Mouse (Mus musculus): ENCODE results near the gene Sema6c.

GRCm38 (mm10) chr3:95194721-95195135, 34.5 kb downstream of the Sema6c start:
- no peak for TF ChIP-seq CTCF (conservative IDR thresholded peaks at IDR 0.05; ENCODE audit: insufficient read depth, insufficient read length, low read depth, low read length)
- TF ChIP-seq POLR2A (IDR thresholded peaks at IDR 0.05; ENCODE audit: low read depth, low read length), result no peak
